Mouse (Mus musculus): ENCODE data around the gene Tbc1d10c.

Tbc1d10c gene

GRCm38 (mm10) chr19:4190831-4191334 is at the start of gene Tbc1d10c:
TSS of gene Tbc1d10c (minus strand) at chr19:4191284.
- DNase-seq (ENCODE audit: low spot score in 2 of 2): no peak

- DNase-seq (ENCODE audit: low spot score in 2 of 2): no peak
Observed at GRCm38 (mm10) chr19:4240247-4240668, 49.2 kb upstream of the Tbc1d10c start.

- DNase-seq (ENCODE audit: low spot score in 2 of 2): no peak
Observed at GRCm38 (mm10) chr19:4234548-4234947, 43.5 kb upstream of the Tbc1d10c start.

- no peak for DNase-seq (ENCODE audit: low spot score in 2 of 2)
Observed at GRCm38 (mm10) chr19:4232651-4233050, 41.6 kb upstream of the Tbc1d10c start.

GRCm38 (mm10) chr19:4232186-4232572 is 41.1 kb upstream of the Tbc1d10c start:
- DNase-seq (ENCODE audit: low spot score in 2 of 2): peak in 1 of 2 experiments; percentile 39

- DNase-seq (ENCODE audit: low spot score in 2 of 2): peak; percentile 95 to 96
Observed at GRCm38 (mm10) chr19:4231253-4232185, 40.4 kb upstream of the Tbc1d10c start, which contains the start of gene Pold4. TSS of gene Pold4 (plus strand) at chr19:4231899.

GRCm38 (mm10) chr19:4230415-4230814 is 39.3 kb upstream of the Tbc1d10c start:
- DNase-seq (ENCODE audit: low spot score in 2 of 2): no peak

- no peak for DNase-seq (ENCODE audit: low spot score in 2 of 2)
Observed at GRCm38 (mm10) chr19:4229451-4230076, 38.5 kb upstream of the Tbc1d10c start.

- DNase-seq (ENCODE audit: low spot score in 2 of 2): no peak
Observed at GRCm38 (mm10) chr19:4228891-4229290, 37.8 kb upstream of the Tbc1d10c start.

GRCm38 (mm10) chr19:4227894-4228678 is 37.0 kb upstream of the Tbc1d10c start:
- DNase-seq (ENCODE audit: low spot score in 2 of 2): peak; percentile 60 to 75

- DNase-seq (ENCODE audit: low spot score in 2 of 2): no peak
Observed at GRCm38 (mm10) chr19:4227446-4227845, 36.4 kb upstream of the Tbc1d10c start.

GRCm38 (mm10) chr19:4226779-4227178 is 35.7 kb upstream of the Tbc1d10c start:
- no peak for DNase-seq (ENCODE audit: low spot score in 2 of 2)

GRCm38 (mm10) chr19:4222165-4222564 is 31.1 kb upstream of the Tbc1d10c start:
- DNase-seq (ENCODE audit: low spot score in 2 of 2): no peak

GRCm38 (mm10) chr19:4220957-4221743 is 30.1 kb upstream of the Tbc1d10c start:
- no peak for DNase-seq (ENCODE audit: low spot score in 2 of 2)

GRCm38 (mm10) chr19:4220416-4220815 is 29.3 kb upstream of the Tbc1d10c start:
- no peak for DNase-seq (ENCODE audit: low spot score in 2 of 2)

- no peak for DNase-seq (ENCODE audit: low spot score in 2 of 2)
Observed at GRCm38 (mm10) chr19:4219943-4220342, 28.9 kb upstream of the Tbc1d10c start.

GRCm38 (mm10) chr19:4218784-4219183 is 27.7 kb upstream of the Tbc1d10c start:
- no peak for DNase-seq (ENCODE audit: low spot score in 2 of 2)

- DNase-seq (ENCODE audit: low spot score in 2 of 2): no peak
Observed at GRCm38 (mm10) chr19:4218293-4218692, 27.2 kb upstream of the Tbc1d10c start.

- no peak for DNase-seq (ENCODE audit: low spot score in 2 of 2)
Observed at GRCm38 (mm10) chr19:4217855-4218254, 26.8 kb upstream of the Tbc1d10c start.

- DNase-seq (ENCODE audit: low spot score in 2 of 2): no peak
Observed at GRCm38 (mm10) chr19:4217140-4217539, 26.1 kb upstream of the Tbc1d10c start.
